ENCODE assay signal across 21 mouse cellular contexts in the genomic region with DNA sequence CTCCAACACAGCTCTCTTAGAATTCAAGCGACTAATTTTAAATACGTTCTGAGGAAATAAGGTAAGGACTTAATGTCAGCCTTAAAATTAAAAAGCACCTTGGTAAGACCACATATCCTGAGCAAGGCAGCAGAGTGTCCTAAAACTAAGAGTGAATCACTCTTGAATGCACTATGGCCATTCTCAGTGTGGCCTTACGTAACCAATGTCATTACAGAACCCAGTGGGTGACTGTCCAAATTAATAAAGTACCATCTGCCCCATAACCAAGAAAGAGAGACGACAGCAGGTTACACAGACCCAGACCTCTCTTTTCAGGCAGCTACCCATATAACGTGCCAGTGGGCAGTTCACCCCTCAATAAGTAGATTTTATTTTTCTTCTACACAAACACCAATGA. TPM values are rescaled to one million over a fixed set of nuclear protein-coding genes. Genes with fewer than 3 reads are reported as not detected.
DNase-seq lines count a peak whose midpoint lies in the region; ATAC-seq lines count a peak whose summit lies in the region.
"Had no signal": no experiment of that assay in that cellular context is flagged by ENCODE, and none has a peak within 500 bp of the region (broad histone marks: within the 10 kb centered on the region; RNA-seq: fewer than 3 reads in every experiment).

No protein-coding gene starts in this region.

- no peak overlapping the region for H3K4me2 ChIP-seq in midbrain, embryonic 11.5 days
- no peak overlapping the region for H3K4me2 ChIP-seq in midbrain, embryonic 14.5 days (ENCODE audit: low read length)
- no peak overlapping the region for H3K4me2 ChIP-seq in stomach, embryonic 16.5 days (ENCODE audit: low read depth, low read length)
- H3K4me2 ChIP-seq: forebrain, embryonic 15.5 days; hindbrain, embryonic 12.5 days; liver, embryonic 13.5 days had no signal

- peak; percentile 33 for DNase-seq in midbrain, embryonic 11.5 days (ENCODE audit: low spot score, missing footprints)
- no peak for DNase-seq in midbrain, embryonic 14.5 days
- peak; percentile 83 for DNase-seq in cerebellum, adult 11-12 months
- DNase-seq in cerebellum, postnatal 14 days, result peak; percentile 57 to 80
- DNase-seq in Muller cell, postnatal 12 days (ENCODE audit: inconsistent ontology term), result no peak
- DNase-seq in adrenal gland, adult 18-20 months (ENCODE audit: low spot score in 2 of 2), result no peak
- DNase-seq: adrenal gland, postnatal 14 days; embryo, embryonic 11 days; gastrocnemius, postnatal 36 days; kidney, adult 8-10 months; kidney, postnatal 25 days; left cerebral cortex, postnatal 4 days; liver, embryonic 13.5 days; retina, postnatal 1 day; thymus, postnatal 4 days had no signal

- no peak overlapping the region for H3K27ac ChIP-seq in midbrain, embryonic 11.5 days (ENCODE audit: low read depth, low read length)
- H3K27ac ChIP-seq in midbrain, embryonic 14.5 days (replicated peaks; ENCODE audit: low read depth, low read length), result no peak overlapping the region
- H3K27ac ChIP-seq in stomach, embryonic 16.5 days (ENCODE audit: low read length), result peak overlapping the region; percentile 62
- H3K27ac ChIP-seq: forebrain, embryonic 15.5 days; hindbrain, embryonic 12.5 days; left cerebral cortex, adult 2 months; liver, embryonic 13.5 days had no signal

- no peaks in the 10 kb centered on the region for H3K27me3 ChIP-seq in midbrain, embryonic 11.5 days (ENCODE audit: control insufficient read depth, insufficient read depth, low read length)
- H3K27me3 ChIP-seq in midbrain, embryonic 14.5 days (ENCODE audit: control insufficient read depth, insufficient read depth, low read length), result no peaks in the 10 kb centered on the region
- H3K27me3 ChIP-seq in stomach, embryonic 16.5 days (ENCODE audit: control insufficient read depth, insufficient read depth, low read length), result no peaks in the 10 kb centered on the region
- H3K27me3 ChIP-seq: forebrain, embryonic 15.5 days; hindbrain, embryonic 12.5 days; liver, embryonic 13.5 days had no signal

- no peak overlapping the region for H3K9ac ChIP-seq in midbrain, embryonic 11.5 days (ENCODE audit: low read length)
- no peak overlapping the region for H3K9ac ChIP-seq in midbrain, embryonic 14.5 days (replicated peaks; ENCODE audit: low read length)
- H3K9ac ChIP-seq in stomach, embryonic 16.5 days (ENCODE audit: low read length), result no peak overlapping the region
- H3K9ac ChIP-seq: forebrain, embryonic 15.5 days; hindbrain, embryonic 12.5 days; liver, embryonic 13.5 days had no signal

- H3K36me3 ChIP-seq in midbrain, embryonic 11.5 days (ENCODE audit: control insufficient read depth, insufficient read depth, low read length), result no peaks in the 10 kb centered on the region
- no peaks in the 10 kb centered on the region for H3K36me3 ChIP-seq in midbrain, embryonic 14.5 days (ENCODE audit: control insufficient read depth, insufficient read depth, low read length)
- H3K36me3 ChIP-seq in stomach, embryonic 16.5 days (ENCODE audit: control insufficient read depth, insufficient read depth, low read length), result no peaks in the 10 kb centered on the region
- H3K36me3 ChIP-seq: forebrain, embryonic 15.5 days; hindbrain, embryonic 12.5 days; liver, embryonic 13.5 days had no signal

- no peaks in the 10 kb centered on the region for H3K9me3 ChIP-seq in midbrain, embryonic 11.5 days (ENCODE audit: control insufficient read depth, low read length)
- H3K9me3 ChIP-seq in midbrain, embryonic 14.5 days (ENCODE audit: control insufficient read depth, low read length), result no peaks in the 10 kb centered on the region
- H3K9me3 ChIP-seq in stomach, embryonic 16.5 days (replicated peaks; ENCODE audit: control insufficient read depth, low read length), result no peaks in the 10 kb centered on the region
- H3K9me3 ChIP-seq: forebrain, embryonic 15.5 days; hindbrain, embryonic 12.5 days; liver, embryonic 13.5 days had no signal

- 86% methylated on average over 5 of the region's 5 CpGs for WGBS in midbrain, embryonic 11.5 days
- 88% methylated on average over 5 of the region's 5 CpGs for WGBS in midbrain, embryonic 14.5 days
- 89% methylated on average over 5 of the region's 5 CpGs for WGBS in stomach, embryonic 16.5 days

- no peak overlapping the region for H3K4me3 ChIP-seq in midbrain, embryonic 11.5 days (ENCODE audit: low read depth, low read length)
- H3K4me3 ChIP-seq in midbrain, embryonic 14.5 days (replicated peaks; ENCODE audit: low read depth, low read length), result no peak overlapping the region
- H3K4me3 ChIP-seq in stomach, embryonic 16.5 days (replicated peaks; ENCODE audit: low read length), result no peak overlapping the region
- H3K4me3 ChIP-seq: forebrain, embryonic 15.5 days; hindbrain, embryonic 12.5 days; left cerebral cortex, adult 2 months; liver, embryonic 13.5 days had no signal

- no peak for ATAC-seq in midbrain, embryonic 11.5 days (ENCODE audit: low FRiP score)
- no peak for ATAC-seq in midbrain, embryonic 14.5 days (ENCODE audit: low FRiP score, low TSS enrichment)
- no peak for ATAC-seq in stomach, embryonic 16.5 days (ENCODE audit: insufficient read depth, low FRiP score)
- no peak for ATAC-seq in frontal cortex, adult (ENCODE audit: low TSS enrichment)
- ATAC-seq: activated CD4-positive, CD25-positive, alpha-beta regulatory T cell, adult 4 months; forebrain, embryonic 15.5 days had no signal

- no peaks in the 10 kb centered on the region for H3K4me1 ChIP-seq in midbrain, embryonic 11.5 days (ENCODE audit: control insufficient read depth, insufficient read depth, low read length)
- H3K4me1 ChIP-seq in midbrain, embryonic 14.5 days (ENCODE audit: control insufficient read depth, insufficient read depth, low read length), result no peaks in the 10 kb centered on the region
- peaks cover 20% of the 10 kb centered on the region for H3K4me1 ChIP-seq in stomach, embryonic 16.5 days (ENCODE audit: control insufficient read depth, insufficient read depth, low read length)
- H3K4me1 ChIP-seq: hindbrain, embryonic 12.5 days had no signal

RNA-seq across cellular contexts. Expression of a gene that starts 17.7 kb away (rescaled TPM):
- polyA plus RNA-seq in midbrain, embryonic 11.5 days (2014; fragmentation: Nextera tagmentation; extraction: Ambion mirVana), result 8.1 and 8.9 TPM in 2 replicates
- polyA plus RNA-seq in midbrain, embryonic 14.5 days (2014; fragmentation: Nextera tagmentation; extraction: Ambion mirVana), result 4.1 and 5.2 TPM in 2 replicates
- 18.3 and 20.5 TPM in 2 replicates for polyA plus RNA-seq in stomach, embryonic 16.5 days (2015; fragmentation: Nextera tagmentation; extraction: Ambion mirVana)
- 10 to 100 TPM; 10.2 to 11.5 TPM for total RNA-seq in adrenal gland, adult 18-20 months (2021)

RNA-seq across cellular contexts. Expression of a gene that starts 18.2 kb away (rescaled TPM):
- polyA plus RNA-seq in midbrain, embryonic 11.5 days (2014; fragmentation: Nextera tagmentation; extraction: Ambion mirVana), result 111 and 120 TPM in 2 replicates
- polyA plus RNA-seq in midbrain, embryonic 14.5 days (2014; fragmentation: Nextera tagmentation; extraction: Ambion mirVana), result 102 and 107 TPM in 2 replicates
- polyA plus RNA-seq in stomach, embryonic 16.5 days (2015; fragmentation: Nextera tagmentation; extraction: Ambion mirVana), result 142 and 145 TPM in 2 replicates
- total RNA-seq in adrenal gland, adult 18-20 months (2021), result 100 to 1,000 TPM; 128 to 132 TPM

Comparison
In these comparisons a context has a peak if more than half of its experiments do, and no peak if none do; other contexts are left out.
1. DNase-seq: peak in midbrain, embryonic 11.5 days (single experiment), cerebellum, adult 11-12 months (single experiment) and cerebellum, postnatal 14 days (2 of 2); none in midbrain, embryonic 14.5 days (single experiment), Muller cell, postnatal 12 days (single experiment) and adrenal gland, adult 18-20 months (0 of 2).